Mouse (Mus musculus): ENCODE results near the gene Pcbp1. TPM values are rescaled to one million over a fixed set of nuclear protein-coding genes. Genes with fewer than 3 reads are reported as not detected.

The Pcbp1 gene
- total and polyA plus RNA-seq, 3 experiments = 68.9 to 337 (median 73.0) TPM

GRCm38 (mm10) chr6:86474646-86475181 lies 51.4 kb downstream of the Pcbp1 start:
- dilution Hi-C loops (cut with MboI; ENCODE audit: extremely low pct_ligation_motif_present, extremely low pct_unique_long_range_greater_than_20kb, low sequenced_read_pairs) = no loop called here
- no peaks in the 10 kb centered on the region for H3K27me3 ChIP-seq (replicated peaks)
- no peaks in the 10 kb centered on the region for H3K9me3 ChIP-seq (replicated peaks; ENCODE audit: low read length)
- H3K79me2 ChIP-seq (replicated peaks; ENCODE audit: control insufficient read depth, extremely low read depth, insufficient read depth, poor library complexity, severe bottlenecking) = no peaks in the 10 kb centered on the region
- in situ Hi-C loops (cut with MboI; ENCODE audit: low pct_ligation_motif_present, low pct_unique_long_range_greater_than_20kb, low sequenced_read_pairs) = loop anchor here (5.0 kb wide), 1 partner anchor 38 kb away; no protein-coding TSS in a partner anchor
- no peak overlapping the region for H3K9ac ChIP-seq (ENCODE audit: insufficient read depth, low read depth)
- peaks cover 0 to 19% of the 10 kb centered on the region in 2 experiments for H3K36me3 ChIP-seq (replicated peaks in 1 of 2; ENCODE audit: control insufficient read depth in 1 of 2, insufficient read depth in 1 of 2, low read length in 1 of 2)
- peaks cover 7 to 25% of the 10 kb centered on the region in 2 experiments; a peak in 3 of 4 replicates for H3K4me1 ChIP-seq (ENCODE audit: control insufficient read depth in 1 of 2, insufficient read depth in 2 of 2)
- TF ChIP-seq ZMIZ1 (IDR thresholded peaks at IDR 0.05; ENCODE audit: low read depth, low read length) = no peak
- no peak for TF ChIP-seq IRF4 (IDR thresholded peaks at IDR 0.05; ENCODE audit: low read depth, low read length)
- TF ChIP-seq CHD2 (IDR thresholded peaks at IDR 0.05; ENCODE audit: low read length) = no peak
- TF ChIP-seq E2F4 (IDR thresholded peaks at IDR 0.05; ENCODE audit: insufficient replicate concordance, low read depth, low read length) = no peak
- TF ChIP-seq MEF2A (IDR thresholded peaks at IDR 0.05; ENCODE audit: borderline replicate concordance, low read depth, low read length) = no peak
- TF ChIP-seq ZNF384 (IDR thresholded peaks at IDR 0.05; ENCODE audit: low read depth, low read length) = no peak
- TF ChIP-seq MAFK (IDR thresholded peaks at IDR 0.05; ENCODE audit: insufficient replicate concordance, low read length) = peak; percentile 90
- no peak overlapping the region for H3K27ac ChIP-seq (ENCODE audit: insufficient read depth, low read depth)
- no peak for DNase-seq (ENCODE audit: extremely low read depth)
- no peak overlapping the region for H3K4me2 ChIP-seq (ENCODE audit: insufficient read depth, low read depth, poor library complexity, severe bottlenecking)
- H3K4me3 ChIP-seq (replicated peaks in 1 of 3; ENCODE audit: low read depth in 2 of 3, low read length in 2 of 3, poor library complexity in 1 of 3) = no peak overlapping the region

Other genes with a start within 250 kb of the Pcbp1 start
- 152 and 200 TPM in 2 replicates for gene Fam136a, start 160.7 kb downstream of the Pcbp1 start, total RNA-seq (2012; rRNA removed)
- 339 and 378 TPM in 2 replicates for gene Fam136a, start 160.7 kb downstream of the Pcbp1 start, total RNA-seq (2014; rRNA removed)
- 160 and 179 TPM in 2 replicates for gene Fam136a, start 160.7 kb downstream of the Pcbp1 start, polyA plus RNA-seq (2012; ENCODE audit: insufficient read length, low read depth)
- 462 and 546 TPM in 2 replicates for gene Snrpg, start 155.0 kb downstream of the Pcbp1 start, total RNA-seq (2012; rRNA removed)
- gene Snrpg, start 155.0 kb downstream of the Pcbp1 start, total RNA-seq (2014; rRNA removed) = 137 and 146 TPM in 2 replicates
- gene Snrpg, start 155.0 kb downstream of the Pcbp1 start, polyA plus RNA-seq (2012; ENCODE audit: insufficient read length, low read depth) = 408 and 446 TPM in 2 replicates
- 12.8 and 14.1 TPM in 2 replicates for gene Pcyox1, start 129.2 kb downstream of the Pcbp1 start, total RNA-seq (2012; rRNA removed)
- 10.7 and 12.9 TPM in 2 replicates for gene Pcyox1, start 129.2 kb downstream of the Pcbp1 start, total RNA-seq (2014; rRNA removed)
- 8.7 TPM in 2 replicates for gene Pcyox1, start 129.2 kb downstream of the Pcbp1 start, polyA plus RNA-seq (2012; ENCODE audit: insufficient read length, low read depth)
- 31.8 and 36.8 TPM in 2 replicates for gene Tia1, start 122.1 kb downstream of the Pcbp1 start, total RNA-seq (2012; rRNA removed)
- 41.4 and 49.1 TPM in 2 replicates for gene Tia1, start 122.1 kb downstream of the Pcbp1 start, total RNA-seq (2014; rRNA removed)
- gene Tia1, start 122.1 kb downstream of the Pcbp1 start, polyA plus RNA-seq (2012; ENCODE audit: insufficient read length, low read depth) = 34.0 and 36.1 TPM in 2 replicates
- gene Gm44790, start 99.7 kb downstream of the Pcbp1 start, total RNA-seq (2012; rRNA removed) = not detected in 2 replicates
- gene Gm44790, start 99.7 kb downstream of the Pcbp1 start, total RNA-seq (2014; rRNA removed) = not detected in 2 replicates
- not detected in 2 replicates for gene Gm44790, start 99.7 kb downstream of the Pcbp1 start, polyA plus RNA-seq (2012; ENCODE audit: insufficient read length, low read depth)
- 5.2 and 7.1 TPM in 2 replicates for gene C87436, start 87.9 kb downstream of the Pcbp1 start, total RNA-seq (2012; rRNA removed)
- gene C87436, start 87.9 kb downstream of the Pcbp1 start, total RNA-seq (2014; rRNA removed) = 8.1 and 8.6 TPM in 2 replicates
- 8.5 and 8.7 TPM in 2 replicates for gene C87436, start 87.9 kb downstream of the Pcbp1 start, polyA plus RNA-seq (2012; ENCODE audit: insufficient read length, low read depth)
- 0.13 TPM in 1 of 2 replicates, not detected in the other for gene Asprv1, start 101.8 kb upstream of the Pcbp1 start, total RNA-seq (2012; rRNA removed)
- gene Asprv1, start 101.8 kb upstream of the Pcbp1 start, total RNA-seq (2014; rRNA removed) = 0.24 TPM in 1 of 2 replicates, not detected in the other
- gene Asprv1, start 101.8 kb upstream of the Pcbp1 start, polyA plus RNA-seq (2012; ENCODE audit: insufficient read length, low read depth) = 0.16 TPM in 1 of 2 replicates, not detected in the other
- gene Mxd1, start 142.8 kb upstream of the Pcbp1 start, total RNA-seq (2012; rRNA removed) = 0.88 and 1.6 TPM in 2 replicates
- 0.45 and 0.50 TPM in 2 replicates for gene Mxd1, start 142.8 kb upstream of the Pcbp1 start, total RNA-seq (2014; rRNA removed)
- gene Mxd1, start 142.8 kb upstream of the Pcbp1 start, polyA plus RNA-seq (2012; ENCODE audit: insufficient read length, low read depth) = 0.90 and 0.97 TPM in 2 replicates
- gene Snrnp27, start 158.2 kb upstream of the Pcbp1 start, total RNA-seq (2012; rRNA removed) = 63.1 and 65.0 TPM in 2 replicates
- gene Snrnp27, start 158.2 kb upstream of the Pcbp1 start, total RNA-seq (2014; rRNA removed) = 72.7 and 74.2 TPM in 2 replicates
- 97.9 and 132 TPM in 2 replicates for gene Snrnp27, start 158.2 kb upstream of the Pcbp1 start, polyA plus RNA-seq (2012; ENCODE audit: insufficient read length, low read depth)
- 7.8 and 8.4 TPM in 2 replicates for gene Gmcl1, start 207.1 kb upstream of the Pcbp1 start, total RNA-seq (2012; rRNA removed)
- gene Gmcl1, start 207.1 kb upstream of the Pcbp1 start, total RNA-seq (2014; rRNA removed) = 9.5 and 10.4 TPM in 2 replicates
- gene Gmcl1, start 207.1 kb upstream of the Pcbp1 start, polyA plus RNA-seq (2012; ENCODE audit: insufficient read length, low read depth) = 8.8 and 9.9 TPM in 2 replicates